Mouse (Mus musculus) thymus, postnatal 0 days (tissue): ENCODE measurements at regions not wholly inside any gene's neighbourhood (a gene's known extent, or its start where the extent isn't known, plus 50 kb on each side); places are given as distances from the start of the nearest gene placed in this dataset.
A peak's percentile ranks its signal among the peaks of the same experiment; 100 is the strongest.

ENCODE experiments used
- DNase-seq: peaks from one replicate; pipeline ENCODE4 v3.0.0-alpha.2; 2015; ENCODE audit warnings: low spot score

DNA sequence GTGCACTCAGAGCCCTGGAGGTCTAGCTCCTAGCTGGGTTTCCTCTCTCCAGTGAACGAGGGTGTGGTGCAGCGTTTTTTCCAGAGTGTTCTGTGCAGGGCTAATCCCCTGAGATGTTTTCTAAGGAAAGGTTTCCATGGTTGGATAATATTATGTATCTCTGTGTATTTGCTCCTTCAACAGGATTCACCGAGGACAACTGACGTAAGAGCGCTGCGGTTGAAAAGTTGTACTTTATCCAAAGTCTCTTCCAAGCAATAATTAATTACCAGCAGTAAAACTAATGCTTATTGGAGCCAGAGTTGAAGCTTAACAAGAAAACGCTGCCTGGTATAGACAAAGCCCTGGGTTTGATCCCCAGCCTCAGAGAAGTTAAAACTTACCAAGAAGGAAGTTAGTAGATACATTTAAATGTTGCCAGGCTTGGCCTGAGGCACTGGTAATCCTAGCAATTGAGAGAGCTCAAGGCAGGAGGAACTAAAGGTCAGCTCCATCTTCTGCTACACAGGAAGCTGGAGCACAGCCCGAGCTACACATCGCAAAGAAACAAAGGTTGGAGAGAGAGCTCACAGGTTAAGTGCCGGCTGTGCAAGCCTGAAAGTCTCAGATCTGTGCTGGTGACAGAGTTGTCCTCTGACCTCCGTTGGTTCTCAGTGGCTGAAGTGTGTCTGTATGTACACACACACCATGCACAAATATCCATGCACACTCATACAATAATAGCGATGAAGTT lies 51.2 kb upstream of the Rap1b start:
- no peak for DNase-seq

DNA sequence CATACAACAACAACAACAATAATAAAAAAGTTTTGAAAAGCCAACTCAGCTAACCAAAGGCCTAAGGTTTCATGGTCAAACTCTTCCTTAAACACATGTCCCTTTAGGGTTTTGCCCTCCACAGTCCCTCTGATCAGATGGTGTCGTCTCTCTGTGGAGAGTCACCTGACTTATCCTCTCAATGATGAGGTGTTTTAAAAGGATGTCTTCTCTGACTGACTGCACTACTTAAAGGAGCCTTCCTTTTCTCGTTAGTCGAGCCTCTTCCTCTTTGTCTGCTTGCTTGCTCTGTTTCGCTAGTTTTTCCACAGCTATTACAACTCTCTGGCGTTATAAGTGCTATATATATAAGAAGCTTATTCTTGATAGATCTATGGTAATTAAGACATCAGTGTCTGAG lies 51.9 kb upstream of the Rap1b start:
- no peak for DNase-seq

GRCm38 (mm10) chr10:117898391-117898790 lies 52.6 kb upstream of the Rap1b start:
- no peak for DNase-seq

DNA sequence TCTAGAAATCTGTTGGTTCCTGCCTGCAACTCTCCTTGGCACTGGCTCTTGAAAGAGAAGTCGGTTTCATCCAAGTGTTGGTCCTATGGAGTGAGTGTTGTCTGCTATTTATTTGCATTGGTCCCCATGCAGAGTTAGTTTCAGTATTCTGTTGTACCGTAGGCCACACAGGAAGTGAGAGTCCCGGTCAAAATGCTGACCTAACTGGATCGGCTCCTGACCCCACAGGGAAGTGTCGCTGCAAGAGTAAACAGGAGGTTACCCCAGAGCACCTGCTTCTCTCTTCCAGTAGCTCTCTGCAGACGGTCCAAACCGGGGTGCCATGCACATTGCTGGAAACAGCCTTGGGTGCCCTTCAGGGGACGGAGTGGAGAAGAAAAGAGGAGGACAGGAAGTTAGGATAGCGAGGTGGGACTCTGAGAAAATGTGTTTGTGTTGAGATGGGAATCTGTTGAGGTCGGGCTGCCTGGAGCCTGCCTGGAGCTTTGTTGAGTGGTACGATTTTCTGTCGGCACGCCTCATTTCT lies 53.6 kb upstream of the Rap1b start:
- no peak for DNase-seq

DNA sequence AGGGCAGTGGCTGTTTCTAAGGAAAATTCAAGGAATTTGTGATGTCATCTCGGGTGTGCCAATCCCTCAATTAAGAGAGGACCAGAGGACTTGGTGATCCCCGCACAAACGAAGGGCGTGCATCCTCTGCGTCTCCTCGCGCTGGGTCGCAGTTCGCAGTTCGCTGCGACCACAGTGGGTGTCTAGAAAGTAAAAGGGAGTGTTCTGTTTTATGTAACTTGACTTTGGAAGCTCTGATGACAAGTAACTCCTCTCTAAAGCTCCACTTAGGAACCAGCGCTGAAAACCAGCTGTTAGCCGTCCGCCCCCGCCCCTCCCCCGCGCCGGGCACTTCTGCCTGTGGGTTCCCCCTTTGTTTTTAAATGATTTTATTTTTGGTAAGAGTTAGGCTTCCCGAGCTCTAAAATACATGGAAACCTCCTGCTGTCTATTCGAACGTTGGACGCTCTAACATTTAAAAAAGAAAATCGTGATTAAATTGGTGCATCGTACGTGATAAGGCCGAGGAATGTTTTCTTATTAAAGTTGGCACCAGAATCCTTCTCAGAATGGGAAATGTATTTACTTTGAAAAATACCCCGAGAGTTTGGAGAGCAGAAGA lies 59.9 kb upstream of the Rap1b start:
- peak; percentile 9 for DNase-seq

- DNase-seq: no peak
Measured at GRCm38 (mm10) chr10:117906267-117906811, 60.5 kb upstream of the Rap1b start.

GRCm38 (mm10) chr10:117908079-117908675 lies 62.3 kb upstream of the Rap1b start:
- no peak for DNase-seq

- no peak for DNase-seq
Measured at GRCm38 (mm10) chr10:117909155-117909554, 63.3 kb upstream of the Rap1b start.

DNA sequence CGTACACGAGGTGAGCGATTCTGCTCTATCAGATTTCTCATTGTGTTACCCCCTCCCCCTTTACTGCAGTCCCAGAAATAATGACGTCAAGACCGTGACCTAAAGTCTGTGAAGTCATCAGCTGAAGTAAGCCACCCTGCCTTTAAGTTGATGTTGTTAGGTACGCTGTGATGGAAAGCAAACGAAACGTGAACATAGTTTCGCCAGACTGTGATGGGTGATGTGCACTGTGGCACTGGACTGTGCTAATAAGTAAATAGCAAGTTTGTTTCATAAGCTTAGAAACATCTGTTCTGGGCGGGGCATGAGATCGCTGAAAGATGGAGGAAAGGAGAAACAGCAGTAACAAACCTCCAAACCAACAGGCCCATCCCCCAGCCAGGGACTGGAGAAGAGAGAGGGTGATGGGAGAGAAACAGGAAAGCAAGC lies 64.0 kb upstream of the Rap1b start:
- no peak for DNase-seq

DNA sequence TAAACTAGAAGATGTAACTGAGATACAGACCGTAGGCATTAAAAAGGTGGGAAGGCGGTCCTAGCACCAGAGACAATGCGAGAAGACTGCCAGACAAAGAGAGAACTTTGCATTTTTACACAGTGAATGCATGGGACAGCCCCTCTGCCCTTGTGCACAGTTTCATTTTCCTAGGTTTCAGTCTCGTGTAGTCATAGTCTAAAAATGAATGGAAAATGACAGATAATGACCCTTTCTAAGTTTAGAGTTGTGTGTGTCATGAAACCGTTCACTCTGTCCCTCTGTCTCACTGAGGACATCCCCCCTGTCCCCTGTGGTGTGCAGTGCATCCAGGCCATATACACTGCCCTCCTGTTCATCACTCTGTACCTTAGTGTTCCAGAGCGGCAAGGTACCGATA lies 64.6 kb upstream of the Rap1b start:
- no peak for DNase-seq

DNA sequence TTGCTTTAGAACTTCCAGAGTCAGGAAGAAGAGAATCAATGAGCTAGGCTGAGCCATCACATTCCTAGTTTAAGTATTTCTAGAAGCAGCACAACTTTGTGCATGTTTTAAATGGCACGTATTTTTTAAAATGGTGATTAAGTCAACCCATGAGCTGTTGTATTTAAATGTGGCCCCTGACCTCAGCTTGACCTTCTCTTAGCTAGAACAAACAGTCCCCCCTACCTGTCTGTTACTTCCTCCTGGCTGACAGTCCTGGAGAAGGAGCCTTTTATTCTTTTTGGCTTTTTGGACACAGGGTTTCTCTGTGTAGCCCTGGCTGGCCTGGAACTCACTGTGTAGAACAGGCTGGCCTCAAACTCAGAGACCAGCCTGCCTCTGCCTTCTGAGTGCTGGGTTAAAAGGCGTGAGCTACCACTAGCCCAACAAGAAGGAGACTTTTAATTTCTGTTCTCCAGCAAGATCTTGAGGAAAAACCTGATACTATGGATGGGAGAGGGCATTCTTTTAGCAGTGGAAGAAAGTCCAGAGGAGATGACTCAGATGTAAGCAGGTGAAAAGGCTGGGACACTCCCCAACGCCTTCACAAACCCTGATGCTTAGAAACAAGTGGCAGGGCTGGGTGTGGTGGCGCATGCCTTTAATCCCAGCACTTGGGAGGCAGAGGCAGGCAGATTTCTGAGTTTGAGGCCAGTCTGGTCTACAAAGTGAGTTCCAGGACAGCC lies 69.3 kb upstream of the Rap1b start:
- no peak for DNase-seq

DNA sequence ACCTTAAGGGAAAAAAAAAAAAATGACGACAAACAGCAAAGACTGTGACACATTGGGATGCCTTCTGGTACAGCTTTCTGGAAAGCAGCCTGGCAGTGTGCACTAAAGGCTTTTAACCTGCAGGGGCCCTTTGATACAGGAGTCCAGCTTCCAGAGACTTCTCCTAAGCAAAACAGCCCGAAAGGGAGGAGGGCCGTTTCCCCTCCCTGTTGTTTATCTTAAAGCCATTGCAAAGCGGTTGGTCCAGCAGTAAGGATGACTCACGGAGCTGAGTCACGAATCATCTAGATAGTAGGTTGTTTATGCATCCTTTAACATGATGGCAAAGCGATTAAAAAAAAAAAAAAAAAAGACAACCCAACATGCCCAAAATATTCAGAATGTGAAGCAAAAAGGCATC lies 70.4 kb upstream of the Rap1b start:
- DNase-seq: no peak

DNA sequence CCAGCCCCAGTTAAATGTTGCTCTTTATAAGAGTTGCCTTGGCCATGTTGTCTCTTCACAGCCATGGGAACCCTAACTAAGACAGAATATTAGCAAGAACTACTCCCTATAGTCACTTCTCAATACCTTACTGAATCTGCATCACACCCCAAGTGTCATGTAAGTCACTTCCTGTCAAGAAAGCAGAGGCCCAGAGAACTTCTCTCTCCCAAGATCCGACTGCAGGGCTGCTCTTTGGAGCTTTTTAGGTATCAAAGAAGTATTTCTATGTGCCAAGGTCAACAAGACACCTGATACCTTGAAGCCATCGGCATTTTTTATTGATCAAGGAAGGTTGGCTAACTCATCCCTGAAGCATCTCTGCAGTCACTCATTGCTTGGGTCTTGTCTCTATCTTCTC lies 72.0 kb upstream of the Rap1b start:
- DNase-seq: peak; percentile 47

GRCm38 (mm10) chr10:117918616-117919015 lies 72.8 kb upstream of the Rap1b start:
- DNase-seq: peak; percentile 90

GRCm38 (mm10) chr10:117919186-117919941 lies 73.5 kb upstream of the Rap1b start:
- DNase-seq: peak; percentile 54

- no peak for DNase-seq
Measured at GRCm38 (mm10) chr10:117925186-117925585, 79.4 kb upstream of the Rap1b start.

- DNase-seq: no peak
Measured at GRCm38 (mm10) chr10:117925611-117926555, 80.0 kb upstream of the Rap1b start.

- DNase-seq: no peak
Measured at GRCm38 (mm10) chr10:117928998-117929397, 83.2 kb upstream of the Rap1b start.

DNA sequence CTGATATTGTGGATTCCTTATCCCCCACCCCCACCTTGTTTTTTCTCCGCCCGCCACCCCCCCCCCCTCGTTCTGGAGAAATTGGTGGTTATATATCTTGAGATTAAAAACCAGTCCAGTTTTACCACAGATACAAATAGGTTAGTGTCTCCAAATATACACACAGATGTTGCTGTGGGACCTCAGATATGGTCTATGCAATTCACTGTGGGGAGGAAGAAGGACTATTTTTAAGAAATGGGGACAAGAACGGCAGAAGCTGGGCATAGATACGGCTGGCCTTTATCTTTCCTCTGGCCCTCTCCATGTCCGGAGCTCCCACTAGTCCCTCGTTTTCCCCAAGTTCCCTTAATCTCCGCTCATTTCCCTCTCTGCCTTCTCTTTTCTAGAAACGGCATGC lies 89.0 kb upstream of the Rap1b start:
- no peak for DNase-seq

DNA sequence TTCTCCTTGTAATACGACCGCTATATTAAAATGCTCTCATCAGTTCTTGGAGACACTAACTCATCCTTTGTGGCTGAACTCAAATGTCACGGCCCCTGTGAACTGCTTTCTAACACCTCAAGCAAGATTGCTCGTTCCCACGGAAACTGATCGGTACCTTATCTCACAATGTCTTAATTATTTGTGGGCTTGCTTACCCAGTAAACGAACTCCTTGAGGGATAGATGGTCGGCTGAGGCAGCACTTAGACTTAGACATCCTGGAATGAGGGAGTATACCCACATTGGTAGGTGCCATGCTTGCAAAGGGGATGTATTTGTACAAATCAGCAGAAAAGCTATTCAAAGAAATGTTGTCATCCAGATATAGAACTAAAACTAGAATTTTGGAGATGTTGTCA lies 92.9 kb upstream of the Rap1b start:
- DNase-seq: no peak
